Mouse (Mus musculus) large intestine, adult 2 months (tissue): Measurements from ENCODE around the gene Wwp2. TPM values are rescaled to one million over a fixed set of nuclear protein-coding genes. Genes with fewer than 3 reads are reported as not detected.

Experiments used
- DNase-seq: peaks from one replicate; pipeline ENCODE4 v3.0.0-alpha.2; 2012; ENCODE audit warnings: low read depth, low spot score
- WGBS: fragments of 180-500 bp; shearing (Covaris S2); methylation state at CpG from one replicate; pipeline ENCODE4 v1.1.7; 2018; 5-methylcytosine and 5-hydroxymethylcytosine counted together
- polyA plus RNA-seq: library from polyadenylated mRNA; depleted of rRNA; stranded (reverse); fragments of >200 nt; gene quantifications from 2 replicates; pipeline ENCODE4 v1.2.3, GENCODE M21; 2012; rRNA removed

The Wwp2 gene
- polyA plus RNA-seq, 1 experiment, result 38.2 TPM

DNA sequence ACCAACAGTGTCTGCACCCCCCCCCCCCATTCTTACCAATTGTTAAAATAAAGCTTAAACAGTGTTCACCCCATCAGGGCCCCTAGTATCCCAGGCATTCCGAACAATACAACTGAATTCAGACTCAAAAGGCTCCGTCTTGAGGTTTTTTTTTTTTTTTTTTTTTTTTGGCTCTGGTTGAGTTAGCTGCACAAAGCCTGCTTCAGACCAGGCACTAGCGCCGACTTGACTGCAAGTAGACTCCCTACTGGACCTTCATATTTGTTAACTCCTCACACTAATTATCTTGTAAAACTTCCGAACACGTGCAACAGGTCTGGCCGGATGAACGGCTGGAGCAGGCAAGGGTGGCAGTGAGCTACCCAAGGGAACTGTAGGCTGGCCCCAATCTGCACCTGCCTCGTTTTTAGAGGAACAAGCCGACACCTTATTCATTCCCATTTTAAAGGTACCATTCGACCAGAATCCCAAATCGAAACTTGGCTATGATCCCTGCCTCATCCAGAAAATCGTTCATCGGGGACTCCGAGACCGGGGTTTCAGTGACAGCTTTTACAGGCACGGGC is 151.3 kb downstream of the Wwp2 start:
- WGBS, result under 1% methylated on average over 17 of the region's 17 CpGs
- no peak for DNase-seq

DNA sequence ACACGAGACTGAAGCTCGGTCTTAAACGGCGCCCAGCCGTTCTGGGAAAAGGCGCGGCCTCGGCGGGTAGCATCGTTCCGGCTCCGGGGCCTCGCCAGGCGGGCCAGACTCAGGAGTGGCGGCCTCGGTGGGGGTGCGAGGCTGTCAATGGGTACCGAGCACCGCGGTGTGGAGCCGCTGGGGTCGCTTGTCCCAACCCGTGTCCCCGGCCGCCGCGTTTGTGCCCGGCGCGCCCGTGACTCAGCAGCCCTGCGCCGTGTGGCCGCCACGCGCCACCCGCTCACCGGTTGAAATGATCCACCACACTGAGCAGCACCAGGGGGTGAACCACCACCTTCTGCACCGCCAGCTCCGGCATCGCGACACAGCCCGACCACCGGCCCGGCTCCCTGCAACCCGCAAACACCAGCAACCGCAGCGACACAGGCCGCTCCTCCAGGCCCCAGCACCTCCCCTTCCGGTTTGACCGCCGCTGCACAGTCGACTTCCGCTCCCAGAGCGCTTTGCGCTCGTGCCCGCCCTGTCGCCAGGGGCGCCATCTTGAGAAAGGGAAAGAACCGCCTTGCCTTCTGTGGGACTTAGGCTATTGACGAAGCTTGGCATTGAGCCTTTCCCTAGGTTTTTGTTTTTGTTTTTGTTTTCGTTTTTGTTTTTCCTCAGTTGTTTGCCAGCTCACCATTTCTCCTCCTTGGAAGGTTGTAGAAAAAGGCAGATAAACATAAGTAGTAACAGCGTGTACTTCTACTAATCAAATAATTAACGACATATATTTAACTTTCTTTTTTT is 152.0 kb downstream of the Wwp2 start, which contains the start of gene Psmd7:
Psmd7 (minus strand) TSS at position 470 of the 786 bp plus-strand sequence.
- peak; percentile 88 for DNase-seq
- WGBS, result 2% methylated on average over 65 of the region's 65 CpGs

DNA sequence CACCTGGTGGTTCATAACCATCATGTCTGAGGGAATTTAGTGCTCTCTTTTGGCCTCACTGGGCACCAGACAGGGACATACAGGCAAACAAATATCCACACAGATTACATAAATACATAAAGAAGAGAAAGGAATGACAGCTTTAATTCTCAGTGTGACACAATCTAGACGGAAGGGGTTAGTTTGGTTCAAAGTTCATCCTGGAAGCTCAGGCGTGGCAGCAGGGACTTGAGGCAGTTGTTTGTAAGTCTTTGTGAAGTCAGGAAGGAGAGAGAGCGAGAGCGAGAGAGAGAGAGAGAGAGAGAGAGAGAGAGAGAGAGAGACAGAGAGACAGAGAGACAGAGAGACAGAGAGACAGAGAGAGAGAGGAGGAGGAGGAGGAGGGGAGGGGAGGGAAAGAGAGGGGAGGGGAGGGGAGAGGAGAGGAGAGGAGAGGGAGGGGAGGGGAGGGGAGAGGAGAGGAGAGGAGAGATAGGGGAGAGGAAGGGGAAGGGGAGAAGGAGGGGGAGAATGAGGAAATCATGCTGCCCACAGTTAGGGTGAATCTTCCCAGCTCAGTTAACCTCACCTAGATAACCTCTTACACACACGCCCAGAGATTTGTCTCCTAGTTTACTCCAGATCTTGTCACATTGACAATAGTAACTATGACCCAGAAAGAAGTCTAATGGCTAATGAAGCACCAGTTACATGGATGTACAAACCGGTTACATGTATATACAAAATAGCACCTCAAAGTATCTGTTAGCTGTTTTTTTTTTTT is 158.0 kb downstream of the Wwp2 start:
- 39% methylated on average over 6 of the region's 6 CpGs for whole genome bisulfite sequencing
- no peak for DNase-seq

DNA sequence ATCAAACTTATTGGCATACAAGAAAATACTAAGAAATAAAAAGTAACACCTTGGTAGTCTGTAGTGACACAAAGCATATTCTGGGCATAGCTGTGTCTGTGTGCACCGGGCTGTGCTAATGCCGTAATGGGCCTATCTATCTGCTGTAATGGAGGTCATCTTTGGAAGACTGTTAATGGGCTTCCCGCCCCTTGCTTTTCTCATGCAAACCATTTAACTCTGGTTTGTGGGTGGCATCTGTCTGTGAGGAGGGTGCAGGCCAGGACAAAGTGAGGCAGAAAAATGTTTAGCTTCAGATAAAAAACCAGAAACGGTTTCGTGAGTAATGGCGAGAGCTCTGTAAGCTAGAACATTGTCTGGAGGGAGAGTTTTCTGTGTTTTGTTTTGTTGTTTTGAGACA is 158.7 kb downstream of the Wwp2 start:
- no peak for DNase-seq
- WGBS, result 88% methylated on average over 6 of the region's 6 CpGs

DNA sequence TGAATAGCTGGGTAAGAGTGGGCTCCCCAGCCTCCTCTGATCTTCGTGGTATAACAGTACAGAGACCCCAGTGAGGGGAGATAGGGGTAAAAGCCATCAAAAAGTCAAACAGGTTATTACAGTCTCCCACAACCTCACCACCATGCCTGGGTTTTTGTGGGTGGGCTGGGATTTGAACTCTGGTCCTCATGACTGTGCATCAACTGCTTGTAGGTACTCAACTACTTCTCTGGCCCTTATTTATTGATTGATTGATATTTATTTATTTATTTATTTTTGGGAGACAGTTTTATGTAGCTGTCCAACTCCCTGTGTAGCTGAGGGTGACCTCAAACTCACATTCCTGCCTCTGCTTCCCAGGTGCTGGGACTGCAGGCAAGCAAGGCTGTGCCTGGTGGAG is 161.6 kb downstream of the Wwp2 start:
- no peak for DNase-seq
- WGBS, result 71% methylated on average over 1 of the region's 1 CpGs

DNA sequence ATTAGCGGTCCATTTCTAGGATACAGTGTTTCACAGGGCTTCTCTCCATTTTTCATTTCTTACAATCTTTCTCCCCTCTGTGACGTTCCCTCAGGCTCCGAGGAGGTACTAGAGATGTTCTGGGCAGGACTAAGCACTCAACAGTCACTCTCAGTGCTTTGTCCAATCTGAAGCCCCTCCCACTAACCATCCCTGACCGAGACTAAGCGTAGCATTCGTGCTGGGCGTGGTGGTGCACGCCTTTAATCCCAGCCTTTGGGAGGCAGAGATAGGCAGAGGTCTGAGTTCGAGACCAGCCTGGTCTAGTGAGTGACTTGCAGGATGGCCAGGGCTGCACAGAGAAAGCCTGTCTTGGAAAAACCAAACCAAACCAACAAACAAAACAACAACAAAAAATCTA is 163.5 kb downstream of the Wwp2 start:
- DNase-seq, result no peak
- WGBS, result 83% methylated on average over 9 of the region's 9 CpGs

DNA sequence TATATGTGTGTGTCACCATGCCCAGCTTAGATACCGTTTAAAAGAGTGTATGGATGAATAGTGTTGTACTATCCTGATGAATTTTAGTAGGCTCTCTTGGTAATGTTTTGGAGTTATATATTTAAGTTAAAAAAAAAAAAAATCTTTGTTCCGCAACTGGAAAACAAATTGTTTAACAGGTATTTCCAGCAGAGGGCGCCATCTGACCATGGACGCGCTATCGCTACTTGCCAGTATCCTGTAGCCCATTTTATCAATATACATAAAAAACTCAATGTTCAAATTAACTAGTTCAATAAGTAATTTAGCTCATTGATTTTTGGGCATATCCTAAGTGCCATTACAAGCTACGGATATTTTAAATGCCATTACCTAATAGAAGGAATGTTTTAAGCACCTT is 166.9 kb downstream of the Wwp2 start:
- 4% methylated on average over 7 of the region's 7 CpGs for WGBS
- peak; percentile 21 for DNase-seq

Other genes with a start within 250 kb of the Wwp2 start
- 5.8 and 13.8 TPM in 2 replicates for gene Nfat5, start 142.9 kb upstream of the Wwp2 start, polyA plus RNA-seq
- 16.9 and 29.9 TPM in 2 replicates for gene Nqo1, start 33.2 kb upstream of the Wwp2 start, polyA plus RNA-seq
- gene Nob1, start 11.3 kb upstream of the Wwp2 start, polyA plus RNA-seq, result 26.5 and 28.6 TPM in 2 replicates
- gene Psmd7, start 152.1 kb downstream of the Wwp2 start, polyA plus RNA-seq, result 46.3 and 49.9 TPM in 2 replicates